Mouse (Mus musculus) brain, embryonic 18.5 days (tissue): ENCODE measurements around the gene Gtpbp6.
"Not testable (repeated sequence)": the region's sequence is repeated elsewhere in the genome, so short reads cannot be mapped to it uniquely, and the experiment has no call there.

Experiments
- DNase-seq: peaks from one replicate; pipeline ENCODE4 v3.0.0-alpha.2; 2012; ENCODE audit warnings: low read depth, low spot score

The Gtpbp6 gene

DNA sequence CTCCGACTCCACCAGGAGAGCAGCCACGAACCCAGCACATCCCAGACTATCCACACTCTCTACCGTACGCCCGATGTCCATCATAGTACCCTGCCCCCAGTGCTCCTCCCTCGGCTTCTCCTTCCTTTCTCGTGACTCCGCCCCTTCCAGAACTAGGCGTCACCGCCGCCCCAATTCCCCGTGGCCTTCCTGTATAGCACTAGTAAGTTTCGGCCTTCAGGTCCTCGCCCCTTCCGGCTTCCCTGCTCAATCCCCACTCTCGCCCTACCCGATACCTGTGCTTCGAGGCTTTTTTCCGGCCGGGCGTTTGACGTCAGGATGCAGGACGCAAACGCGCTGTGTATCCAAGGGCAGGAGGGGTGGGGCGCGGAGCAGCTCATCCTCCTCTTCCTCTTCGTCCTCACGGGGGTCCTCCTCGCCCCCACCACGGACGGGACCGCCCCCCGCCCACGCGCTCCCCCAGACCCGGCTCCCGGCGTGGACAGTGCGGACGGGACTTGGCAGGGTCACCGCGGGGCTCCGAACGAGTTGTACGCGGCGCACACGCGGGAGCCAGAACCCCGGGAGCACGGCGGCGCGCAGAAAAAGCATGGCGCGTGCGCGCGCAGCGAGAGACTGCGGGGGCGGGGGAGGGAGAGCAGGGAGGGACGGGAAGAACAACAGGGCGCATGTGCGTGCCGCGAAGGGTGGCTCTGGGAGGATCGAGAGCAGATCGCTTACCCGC is at the start of gene Gtpbp6:
Gtpbp6 (minus strand) TSS at position 617 of the 724 bp plus-strand sequence.
- DNase-seq: peak; percentile 94

GRCm38 (mm10) chr5:110143007-110143406 is 35.0 kb upstream of the Gtpbp6 start:
- DNase-seq: no peak

GRCm38 (mm10) chr5:110142309-110142708 is 34.3 kb upstream of the Gtpbp6 start:
- DNase-seq: no peak

- DNase-seq: no peak
Observed at GRCm38 (mm10) chr5:110140424-110140823, 32.4 kb upstream of the Gtpbp6 start.

DNA sequence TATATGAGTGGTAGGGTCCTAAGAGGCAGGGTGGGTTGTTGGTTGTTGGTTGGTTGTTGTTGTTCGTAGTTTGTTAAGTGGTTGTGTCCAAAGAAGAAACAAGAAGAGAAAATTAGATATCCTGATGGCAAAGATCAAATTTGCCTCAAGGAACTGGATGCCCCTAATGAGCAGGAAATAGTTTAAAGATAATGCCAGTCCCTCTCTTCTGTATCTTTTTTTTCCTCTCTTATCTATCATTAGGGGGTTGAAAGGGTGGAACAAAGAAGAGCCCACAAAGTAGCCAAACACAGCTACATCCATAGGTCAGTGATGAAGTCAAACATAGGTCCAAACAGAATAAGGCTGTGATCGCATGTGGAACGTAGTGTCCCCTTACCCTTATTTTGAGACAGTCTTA is 31.3 kb upstream of the Gtpbp6 start:
- DNase-seq: no peak

DNA sequence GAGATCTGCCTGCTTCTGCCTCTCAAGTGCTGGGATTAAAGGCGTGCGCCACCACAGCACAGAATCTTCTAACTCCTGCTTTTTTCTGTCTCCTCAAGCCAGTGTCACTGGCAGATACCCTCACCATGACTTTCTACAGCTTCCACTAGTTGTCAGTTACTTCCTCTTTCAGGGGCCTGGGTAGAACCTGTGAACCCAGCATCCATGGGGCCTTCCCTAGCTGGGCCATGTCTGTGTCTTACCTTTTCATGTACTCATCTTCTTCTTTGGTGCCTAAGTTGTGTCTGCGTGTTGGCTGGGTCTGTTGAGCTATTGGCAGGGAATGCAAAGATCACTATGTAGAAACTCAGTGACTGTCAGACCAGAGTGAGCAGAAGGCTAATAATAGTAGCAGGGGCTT is 29.8 kb upstream of the Gtpbp6 start:
- no peak for DNase-seq

DNA sequence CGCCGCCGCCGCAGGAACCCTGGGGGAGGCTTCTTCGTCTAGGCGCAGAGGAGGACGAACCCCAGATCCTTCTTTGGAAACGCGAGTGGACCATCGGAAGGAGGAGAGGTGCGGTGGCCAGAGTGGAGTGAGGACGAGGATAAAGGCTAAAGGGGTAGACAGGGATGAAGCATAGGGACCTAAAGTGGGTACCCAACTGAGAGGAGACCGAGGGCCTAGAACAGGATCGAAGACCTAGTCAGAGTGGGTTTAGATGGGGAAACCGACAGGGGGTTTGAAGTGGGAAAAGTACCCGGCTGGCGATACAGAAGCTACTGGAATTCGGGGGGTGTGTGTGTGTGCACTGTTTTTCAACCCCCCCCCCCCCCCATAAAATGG is 28.1 kb upstream of the Gtpbp6 start:
- DNase-seq: no peak

DNA sequence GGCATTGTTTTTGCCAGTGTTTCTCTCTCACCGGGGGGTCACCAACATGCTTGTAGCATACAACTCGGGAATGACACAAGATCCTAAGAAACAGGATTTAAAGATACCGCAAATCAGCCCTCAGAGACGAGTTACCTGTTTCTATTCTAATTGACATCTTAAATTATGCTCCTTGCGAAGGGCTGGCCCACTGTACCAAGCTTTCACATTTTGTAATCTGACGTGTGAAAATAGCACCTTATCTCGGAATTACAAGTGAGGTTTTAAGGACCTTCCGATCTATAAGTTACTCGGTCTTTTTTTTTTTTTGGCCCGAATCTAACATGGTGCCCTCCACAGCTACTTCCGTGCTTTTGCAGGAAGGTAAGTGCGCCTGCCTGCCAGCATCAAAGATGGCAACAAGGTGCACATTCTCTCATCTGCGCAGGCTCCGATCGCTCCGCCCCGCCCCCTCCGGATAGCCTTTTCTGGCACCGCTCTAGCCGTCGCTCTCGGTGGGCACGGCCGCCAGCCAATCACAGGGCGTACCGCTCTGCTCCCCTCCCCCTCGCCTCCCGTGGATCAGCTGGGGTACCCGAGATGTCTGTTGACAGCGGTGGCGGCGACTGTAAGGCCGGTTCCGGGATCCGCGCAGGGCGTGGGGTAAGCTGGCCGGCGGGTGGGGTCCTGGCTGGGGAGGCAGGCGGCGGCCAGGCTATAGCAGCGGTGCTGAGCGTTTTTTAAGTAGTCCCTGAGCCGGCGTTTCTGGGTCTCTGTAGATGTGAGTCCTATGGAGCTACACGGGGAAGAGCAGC is 27.5 kb upstream of the Gtpbp6 start, which contains the start of gene Chfr:
Chfr (plus strand) TSS at position 550 of the 794 bp plus-strand sequence.
- DNase-seq: peak; percentile 97

DNA sequence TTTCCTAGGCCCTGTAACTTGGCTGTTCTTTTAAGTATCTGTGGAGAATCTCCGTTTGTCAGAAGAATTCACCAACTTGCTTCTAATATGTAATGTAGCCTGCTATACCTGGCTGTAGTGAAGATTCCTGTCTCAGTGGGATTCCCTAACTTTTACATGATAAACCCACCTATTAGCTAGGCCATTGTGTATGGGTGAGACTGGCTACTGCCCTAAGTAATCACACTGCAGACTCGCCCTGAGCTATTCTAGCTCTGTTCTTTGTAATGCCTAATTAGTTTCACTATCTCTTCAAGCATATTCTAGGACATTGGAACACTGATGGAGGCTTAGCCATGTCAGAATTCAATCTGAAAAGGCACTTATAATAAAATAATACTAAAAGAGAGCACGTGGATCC is 14.4 kb upstream of the Gtpbp6 start:
- not testable (repeated sequence) for DNase-seq

GRCm38 (mm10) chr5:110109991-110110441 is 2.0 kb upstream of the Gtpbp6 start, which contains the start of gene Zfp605:
Gene Zfp605 (plus strand): TSS chr5:110110092.
- DNase-seq: peak; percentile 83

- no peak for DNase-seq
Observed at GRCm38 (mm10) chr5:110108305-110108628, 270 bp upstream of the Gtpbp6 start.

DNA sequence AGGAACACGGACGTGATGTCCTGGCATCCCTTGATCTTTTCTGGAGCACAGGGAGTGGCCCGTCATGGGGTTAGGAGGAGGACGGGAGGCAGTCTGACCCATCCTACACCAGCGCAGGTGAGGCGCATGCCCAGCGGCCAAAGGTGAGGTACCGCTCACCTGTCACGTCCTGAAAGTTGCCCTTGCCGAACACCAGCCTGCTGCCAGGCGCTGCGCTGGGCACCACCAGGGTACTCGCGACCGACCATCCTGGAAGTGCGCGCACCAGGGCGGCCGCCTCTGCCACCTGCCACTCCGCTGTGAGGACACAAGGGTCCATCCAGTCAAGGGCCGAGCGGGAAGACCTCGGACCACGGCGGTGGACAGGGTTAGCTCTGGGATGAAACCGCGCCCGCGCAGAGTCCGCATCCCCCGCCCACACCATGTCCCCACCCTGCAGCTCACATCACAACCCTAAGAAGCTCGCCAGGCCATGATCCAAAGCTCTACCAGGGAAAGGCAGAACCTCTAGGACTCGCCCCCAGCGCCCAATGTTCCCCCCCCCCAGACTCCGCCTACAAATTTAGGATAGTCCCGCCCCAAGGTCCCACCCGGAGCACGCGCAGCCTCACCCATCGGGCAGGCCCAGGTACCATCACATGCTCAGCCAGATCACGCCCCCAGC is 964 bp downstream of the Gtpbp6 start:
- no peak for DNase-seq

- DNase-seq: no peak
Observed at GRCm38 (mm10) chr5:110106140-110106871, 1.7 kb downstream of the Gtpbp6 start.

GRCm38 (mm10) chr5:110104616-110105380 is 3.2 kb downstream of the Gtpbp6 start:
- no peak for DNase-seq

DNA sequence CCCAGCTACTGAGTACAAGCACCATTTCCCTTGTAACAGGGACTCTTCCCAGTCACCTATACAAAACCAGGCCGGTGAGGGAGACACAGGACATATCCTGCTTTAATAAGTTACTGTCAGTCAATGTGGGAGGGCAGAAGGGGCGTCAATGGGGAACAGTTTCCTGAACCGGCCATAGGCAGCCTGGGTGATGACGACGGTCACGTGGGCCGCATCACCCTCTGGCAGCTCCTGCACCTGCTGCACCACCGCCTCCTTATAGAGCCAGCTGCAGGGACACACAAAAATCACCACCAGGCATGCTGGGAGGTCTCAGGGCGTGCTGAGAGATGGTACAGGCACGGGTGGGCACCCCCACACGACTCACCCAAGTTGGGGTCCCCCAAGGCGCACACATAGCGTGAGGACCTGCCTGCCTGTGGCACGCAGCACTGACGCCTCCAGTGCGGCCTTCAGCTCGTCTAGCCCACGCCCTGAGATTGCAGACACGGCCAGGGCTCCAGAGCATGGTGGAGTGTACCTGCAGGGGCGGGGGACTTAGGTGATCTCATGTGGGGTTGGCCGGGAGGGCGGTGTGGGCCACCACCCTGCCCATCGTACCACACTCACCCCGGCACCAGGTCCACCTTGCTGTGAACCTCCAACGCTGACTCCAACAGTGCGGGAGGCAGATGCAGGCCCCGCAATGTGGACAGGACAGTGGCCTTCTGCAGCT is 3.9 kb downstream of the Gtpbp6 start:
- DNase-seq: no peak

- DNase-seq: no peak
Observed at GRCm38 (mm10) chr5:110102853-110103625, 5.0 kb downstream of the Gtpbp6 start.

- DNase-seq: no peak
Observed at GRCm38 (mm10) chr5:110102429-110102828, 5.6 kb downstream of the Gtpbp6 start.

- DNase-seq: no peak
Observed at GRCm38 (mm10) chr5:110101716-110102347, 6.2 kb downstream of the Gtpbp6 start.
